Mouse (Mus musculus) c-Kit-positive CD71-negative TER-119-negative erythroid progenitor cells, embryonic 14.5 days (primary cell): ENCODE results near the gene Rhobtb3.
"Not testable (repeated sequence)": the region's sequence is repeated elsewhere in the genome, so short reads cannot be mapped to it uniquely, and the experiment has no call there.

ENCODE experiments used
- DNase-seq: peaks from one replicate; pipeline ENCODE4 v3.0.0-alpha.2; 2013; ENCODE audit warnings: low read depth

Gene Rhobtb3

DNA sequence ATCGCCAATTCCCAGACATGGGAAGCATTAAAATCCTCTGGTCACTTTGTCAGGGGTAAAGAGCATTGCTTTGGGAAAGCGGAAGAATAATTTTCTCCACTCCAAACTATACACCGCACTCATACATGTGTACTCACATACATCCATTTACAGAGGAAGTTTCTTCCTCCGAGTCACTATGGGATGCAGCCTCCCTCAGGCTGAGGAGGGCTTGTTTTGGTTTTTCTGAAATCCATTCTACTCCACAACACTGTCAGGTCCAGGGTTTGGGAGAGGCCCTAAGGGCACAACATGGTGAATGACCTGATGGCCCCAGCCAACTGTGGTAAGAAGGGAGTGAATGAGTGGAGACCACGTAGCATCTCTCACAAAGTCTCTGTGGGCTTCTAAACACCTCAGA lies 14.7 kb downstream of the Rhobtb3 start:
- DNase-seq, result not testable (repeated sequence)

DNA sequence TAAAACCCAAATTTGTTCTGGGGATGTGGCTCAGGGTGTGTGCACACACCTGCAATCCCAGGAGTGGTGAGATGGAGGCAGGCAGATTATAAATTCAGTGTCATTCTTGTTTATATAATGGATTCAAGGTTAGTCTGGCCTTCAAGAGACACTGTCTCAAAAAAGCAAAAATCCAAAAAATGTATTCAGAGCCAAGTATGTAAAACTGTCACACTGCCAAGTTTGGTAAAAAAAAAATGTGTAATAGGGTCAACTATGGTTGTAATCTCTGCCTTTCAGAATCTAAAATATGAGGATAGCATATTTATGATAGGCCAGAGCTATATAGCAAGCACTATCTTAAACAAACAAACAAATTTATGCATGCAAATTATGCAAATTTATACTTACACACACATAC lies 15.8 kb downstream of the Rhobtb3 start:
- no peak for DNase-seq

DNA sequence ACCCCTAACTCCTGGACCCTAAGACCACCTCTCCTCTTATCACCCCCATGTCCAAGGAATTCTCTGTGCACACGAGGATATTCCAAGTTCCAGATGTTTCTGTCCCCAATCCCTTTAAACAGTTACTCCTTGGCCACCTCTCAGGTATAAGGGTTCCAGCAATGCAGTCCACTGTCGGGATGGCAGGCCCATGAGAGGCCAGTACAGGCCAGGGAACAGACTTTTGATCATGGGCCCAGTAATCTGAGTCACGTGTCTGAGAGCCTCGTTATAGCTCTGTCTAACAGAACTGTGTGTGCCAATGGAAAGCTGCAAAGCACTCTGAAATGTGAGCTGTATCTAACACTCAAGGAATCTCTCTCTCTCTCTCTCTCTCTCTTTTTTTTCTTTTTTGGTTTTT lies 29.6 kb downstream of the Rhobtb3 start:
- DNase-seq, result no peak

DNA sequence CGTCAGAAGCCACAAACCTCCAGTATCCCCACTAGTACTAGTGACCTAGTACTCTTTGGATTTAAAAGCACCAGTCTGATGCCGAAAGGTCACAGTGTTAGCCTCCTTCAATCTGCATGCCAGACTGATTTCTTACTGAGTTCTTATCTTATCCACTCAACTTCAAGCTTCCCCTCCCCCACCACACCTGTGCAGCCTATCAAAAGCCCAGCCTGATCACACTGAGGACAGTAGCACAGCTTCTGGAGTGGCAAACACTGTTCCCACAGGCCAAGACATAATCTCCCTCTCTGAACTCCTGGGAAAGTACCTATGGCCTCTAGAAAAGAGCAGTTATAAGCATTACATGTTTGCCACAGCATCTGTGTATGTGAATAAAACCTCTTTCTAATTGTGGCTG lies 35.5 kb downstream of the Rhobtb3 start:
- DNase-seq, result no peak

DNA sequence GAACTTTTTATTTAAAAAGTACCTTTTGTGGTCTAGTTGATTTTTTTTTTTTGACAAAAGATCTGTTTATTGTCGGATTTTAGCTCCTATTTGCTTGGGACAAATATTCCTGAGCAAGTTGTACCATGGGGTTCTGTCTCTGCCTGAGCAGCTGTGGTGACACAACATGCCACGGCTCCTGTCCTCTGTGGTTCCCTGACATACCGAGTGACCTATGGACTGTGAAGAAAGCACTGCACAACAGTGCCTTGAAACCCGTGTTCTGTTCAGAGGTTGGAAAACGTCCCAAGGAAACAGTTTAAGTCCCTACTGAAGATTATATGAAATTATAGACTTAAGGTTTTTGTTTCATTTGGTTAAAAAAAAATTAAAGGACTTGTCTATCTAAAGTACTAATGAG lies 36.6 kb downstream of the Rhobtb3 start:
- DNase-seq, result no peak

DNA sequence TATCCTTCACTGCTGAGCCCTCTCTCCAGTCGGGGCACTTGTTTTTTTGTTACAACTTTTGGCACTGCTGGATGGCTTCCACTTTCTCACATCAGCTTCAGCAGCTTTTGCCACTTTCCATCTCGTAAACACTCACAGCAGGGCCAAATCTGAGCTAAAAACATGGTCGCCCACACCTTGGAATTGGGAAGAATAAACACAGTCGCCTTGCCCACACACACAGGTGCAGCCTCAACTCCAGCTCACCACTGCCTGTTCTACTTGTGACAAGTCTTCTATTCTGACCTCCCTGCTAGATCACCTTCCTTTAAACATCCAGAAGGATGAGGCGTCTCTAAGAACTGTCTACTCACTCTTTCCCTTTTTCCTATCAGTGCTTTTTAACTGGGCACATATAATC lies 39.1 kb downstream of the Rhobtb3 start:
- DNase-seq, result no peak

DNA sequence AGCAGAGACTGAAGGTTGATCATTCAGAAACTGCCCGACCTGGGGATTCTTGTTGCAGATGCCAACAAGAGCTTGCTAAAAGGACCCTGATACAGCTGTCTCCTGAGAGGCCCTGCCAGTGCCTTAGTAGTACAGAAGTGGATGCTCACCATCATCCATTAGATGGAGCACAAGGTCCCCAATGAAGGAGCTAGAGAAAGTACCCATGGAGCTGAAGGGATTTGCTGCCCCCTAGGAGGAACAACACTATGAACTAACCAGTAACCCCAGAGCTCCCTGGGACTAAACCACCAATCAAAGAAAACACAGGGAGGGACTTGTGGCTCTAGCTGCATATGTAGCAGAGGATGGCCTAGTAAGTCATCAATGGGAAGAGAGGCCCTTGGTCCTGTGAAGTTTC lies 42.8 kb downstream of the Rhobtb3 start:
- not testable (repeated sequence) for DNase-seq

DNA sequence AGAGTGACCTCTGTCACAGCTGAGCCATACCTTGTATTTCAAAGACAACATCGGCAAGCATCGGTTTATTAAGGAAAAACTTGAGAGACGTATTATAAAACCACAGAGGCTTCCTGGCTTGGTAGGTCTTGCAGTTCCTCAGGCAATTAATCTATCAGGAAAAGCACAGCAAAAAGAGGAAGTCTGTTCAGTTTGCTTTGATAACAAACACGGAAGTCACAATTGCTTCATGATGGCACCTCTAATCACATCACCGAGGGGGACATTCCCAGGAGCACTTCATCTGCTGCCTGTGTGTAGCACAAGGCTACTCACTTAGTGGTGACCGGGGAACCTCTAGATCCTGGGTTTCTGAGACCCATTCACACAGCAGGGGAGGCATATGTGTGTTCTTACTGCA lies 50.8 kb downstream of the Rhobtb3 start:
- DNase-seq, result no peak

DNA sequence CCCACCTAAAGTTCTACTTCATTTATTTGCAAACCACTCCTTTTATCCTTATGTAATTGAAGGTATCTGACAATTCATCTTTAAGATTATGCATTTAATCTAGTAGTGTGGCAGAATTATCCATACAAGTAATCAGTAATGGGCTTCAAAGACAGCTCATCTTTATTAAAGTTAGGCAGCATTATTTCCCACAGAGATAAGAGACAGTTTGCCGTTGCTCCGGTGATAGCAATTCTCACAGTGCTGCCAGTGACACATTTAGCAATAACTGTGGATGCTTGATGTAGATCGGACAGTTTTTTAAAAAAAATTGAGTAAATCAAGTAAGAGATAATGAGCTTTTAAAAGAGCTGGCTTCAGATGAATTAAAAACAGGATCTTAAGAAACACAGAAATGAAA lies 51.4 kb downstream of the Rhobtb3 start:
- no peak for DNase-seq

DNA sequence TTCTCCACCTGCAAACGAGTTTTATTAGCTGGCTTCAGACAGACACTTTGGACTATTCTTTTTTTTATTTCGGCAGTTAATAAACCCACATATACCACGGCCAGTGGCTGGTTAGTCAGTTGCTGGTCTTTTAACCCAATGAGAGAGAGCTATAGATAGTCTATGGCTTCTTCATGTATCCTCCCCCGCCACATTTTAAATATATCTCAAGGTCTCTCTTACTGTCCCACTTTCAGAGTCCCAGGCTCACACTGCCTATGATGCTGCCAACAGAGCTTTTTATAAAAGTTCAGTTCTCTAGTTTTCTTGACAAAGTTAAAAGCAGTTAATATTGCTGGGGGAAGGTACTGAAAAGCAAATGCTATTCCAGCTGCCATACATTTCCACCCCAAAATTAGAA lies 51.9 kb downstream of the Rhobtb3 start:
- DNase-seq, result no peak

DNA sequence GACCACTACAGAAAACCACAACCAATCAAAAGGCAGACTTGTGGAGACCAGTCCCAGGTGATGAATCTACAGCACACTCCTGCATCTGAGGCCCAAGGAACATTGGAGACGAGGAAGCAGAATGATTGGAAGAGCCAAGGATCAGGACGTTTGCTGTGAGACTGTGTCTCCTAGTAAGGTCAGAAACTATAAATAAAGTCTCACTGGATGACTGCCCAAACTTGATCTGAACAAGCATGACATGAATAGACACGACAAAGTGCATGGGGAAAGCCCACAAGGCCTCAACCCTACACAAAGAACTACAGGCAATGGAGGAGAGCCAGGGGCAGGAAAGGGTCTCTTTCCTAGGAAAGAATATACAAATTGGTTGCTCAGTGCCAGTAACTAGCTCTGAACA lies 59.9 kb downstream of the Rhobtb3 start:
- no peak for DNase-seq

DNA sequence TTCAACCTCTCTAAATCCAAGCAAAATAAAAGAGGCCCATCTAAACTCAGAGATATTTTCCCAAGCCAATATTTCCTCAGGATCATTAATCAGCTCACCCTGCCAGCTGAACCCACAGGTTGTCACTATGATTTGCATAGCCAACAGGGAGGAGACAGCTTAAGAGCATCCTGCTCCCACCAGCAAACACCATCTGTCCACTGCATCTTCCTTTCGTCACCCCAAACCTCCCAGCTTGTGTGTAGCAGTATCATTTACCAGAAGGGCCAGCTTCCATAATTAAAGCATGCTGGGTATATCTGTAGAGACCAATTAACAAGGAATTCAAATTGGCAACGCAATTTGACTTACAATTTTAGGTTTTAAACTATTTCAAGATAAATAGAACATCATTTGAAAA lies 63.2 kb downstream of the Rhobtb3 start:
- no peak for DNase-seq

DNA sequence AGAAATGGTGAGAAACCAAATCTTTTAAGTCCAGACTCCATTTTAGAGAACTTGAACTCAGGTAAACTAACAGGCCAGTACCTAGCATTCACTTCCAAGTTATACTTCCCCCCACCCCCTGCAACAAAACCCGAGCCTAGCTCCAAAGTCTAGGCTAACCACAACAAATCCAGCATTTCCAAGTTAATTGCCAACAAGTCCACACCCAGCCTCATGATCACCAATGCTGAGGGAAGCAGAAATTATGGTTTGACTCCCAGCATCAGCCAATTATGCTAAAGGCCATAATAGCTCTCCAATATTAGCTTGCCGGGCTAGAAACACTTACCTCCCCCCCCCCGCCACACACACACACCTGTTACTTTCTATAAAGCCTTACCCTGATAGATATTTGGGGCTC lies 64.0 kb downstream of the Rhobtb3 start:
- no peak for DNase-seq

DNA sequence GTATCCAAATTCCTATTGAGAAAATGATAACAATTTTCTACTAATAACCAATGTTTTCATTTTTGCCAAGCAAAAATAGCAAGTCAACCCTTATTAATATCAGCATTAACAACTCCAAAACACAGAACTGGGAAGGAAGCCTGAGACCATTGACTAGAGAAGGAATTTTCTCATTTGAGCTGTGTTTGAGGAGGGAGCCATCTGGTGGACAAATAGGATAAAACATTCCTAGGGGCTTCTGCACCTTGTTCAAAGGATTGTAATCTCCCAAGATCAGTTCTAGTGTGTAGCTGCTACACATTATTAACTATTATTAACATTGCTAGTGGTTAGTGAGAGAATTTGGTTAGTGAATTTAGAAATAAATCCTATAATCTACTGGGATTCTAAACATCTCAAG lies 65.8 kb downstream of the Rhobtb3 start:
- DNase-seq, result peak; percentile 60

DNA sequence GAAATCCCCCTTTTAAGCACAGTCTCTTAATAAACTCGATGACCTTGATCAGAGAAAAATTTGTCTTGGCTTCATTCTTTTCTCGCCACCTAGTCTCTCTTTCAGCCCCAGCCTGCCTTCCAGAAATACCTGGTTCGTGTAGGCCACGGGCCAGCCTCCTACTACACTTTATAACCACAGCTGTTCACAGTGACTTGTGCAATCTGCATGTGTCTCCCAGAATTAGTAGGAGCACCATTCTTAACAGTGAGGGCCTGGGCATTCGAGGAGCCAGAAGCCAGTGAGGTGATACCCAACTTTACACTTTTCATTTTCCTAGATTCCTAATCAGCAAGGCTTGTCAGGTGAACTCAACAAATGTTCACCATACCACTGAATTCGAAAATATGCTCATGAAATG lies 67.1 kb downstream of the Rhobtb3 start:
- no peak for DNase-seq

DNA sequence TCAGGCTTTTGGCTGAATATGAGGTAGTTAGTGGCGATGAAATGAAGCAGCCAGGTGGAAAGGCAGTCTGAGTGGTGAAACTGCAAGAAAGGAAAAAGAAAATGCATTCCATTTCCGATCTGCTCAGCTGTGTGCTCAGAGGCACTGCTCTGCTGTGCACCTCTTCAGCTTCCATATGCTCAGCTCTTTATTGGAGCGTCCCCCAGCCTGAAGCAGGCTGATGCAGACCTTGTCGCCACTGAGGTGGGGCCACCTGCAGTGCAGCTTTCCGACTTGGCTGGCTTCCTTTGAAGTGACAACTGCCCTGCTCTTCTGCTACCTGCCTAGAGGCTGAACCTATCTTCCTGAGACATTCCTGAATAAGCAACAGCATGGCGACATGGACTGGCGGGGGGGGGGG lies 67.5 kb downstream of the Rhobtb3 start:
- not testable (repeated sequence) for DNase-seq

DNA sequence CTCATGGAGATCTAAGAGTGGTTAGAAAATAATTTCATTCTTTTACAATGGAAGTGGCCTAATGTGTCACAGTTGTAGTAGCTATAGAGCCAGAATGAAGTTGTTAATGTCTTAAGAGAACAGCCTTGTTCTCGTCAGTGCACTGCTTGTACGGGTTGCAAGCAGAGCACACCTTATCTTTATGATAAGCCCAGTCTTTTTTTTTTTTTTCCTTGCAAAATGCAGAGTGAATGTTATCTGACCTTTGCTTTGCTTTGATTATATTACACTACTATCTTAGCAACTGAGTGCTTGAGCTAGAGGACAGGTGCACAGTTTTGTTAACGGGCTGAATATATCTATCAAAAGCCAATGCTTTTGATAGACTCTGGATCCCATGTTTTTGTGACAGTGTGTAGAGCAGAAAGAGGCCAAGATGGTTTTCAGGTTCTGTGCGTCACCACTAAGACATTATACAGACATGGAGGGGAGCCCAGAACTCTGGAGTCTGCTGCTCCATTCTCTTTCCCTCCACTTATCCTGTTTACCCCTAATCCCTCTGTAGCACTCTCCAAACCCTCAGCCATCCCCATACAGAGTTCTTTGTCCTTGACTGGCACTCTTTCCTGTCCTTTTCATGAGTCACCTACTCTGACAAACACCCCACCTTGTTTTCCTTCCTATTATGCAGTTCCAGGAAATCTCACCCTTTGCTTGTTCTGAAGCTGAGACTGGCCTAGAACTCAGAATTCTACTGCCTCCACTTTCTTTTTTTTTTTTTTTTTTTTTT lies 68.9 kb downstream of the Rhobtb3 start:
- DNase-seq, result no peak

DNA sequence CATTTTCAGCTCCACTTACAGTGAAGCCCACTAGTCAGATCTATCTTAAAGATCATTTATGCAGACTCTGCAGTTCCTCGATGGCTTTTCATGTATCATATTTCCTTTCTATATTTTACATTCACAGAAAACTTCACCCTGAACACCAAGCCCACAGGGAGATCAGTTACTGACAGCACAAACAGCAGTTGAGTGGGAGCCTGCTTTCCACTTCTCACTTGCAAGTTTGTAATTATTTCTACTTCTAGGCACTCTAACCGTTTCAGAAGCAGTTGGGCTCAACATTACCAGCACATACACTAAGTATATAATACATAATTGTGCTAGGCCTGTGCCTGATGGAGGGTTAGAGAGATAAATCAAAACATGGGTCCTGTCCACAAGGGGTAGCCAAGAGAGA lies 75.8 kb downstream of the Rhobtb3 start:
- DNase-seq, result no peak

DNA sequence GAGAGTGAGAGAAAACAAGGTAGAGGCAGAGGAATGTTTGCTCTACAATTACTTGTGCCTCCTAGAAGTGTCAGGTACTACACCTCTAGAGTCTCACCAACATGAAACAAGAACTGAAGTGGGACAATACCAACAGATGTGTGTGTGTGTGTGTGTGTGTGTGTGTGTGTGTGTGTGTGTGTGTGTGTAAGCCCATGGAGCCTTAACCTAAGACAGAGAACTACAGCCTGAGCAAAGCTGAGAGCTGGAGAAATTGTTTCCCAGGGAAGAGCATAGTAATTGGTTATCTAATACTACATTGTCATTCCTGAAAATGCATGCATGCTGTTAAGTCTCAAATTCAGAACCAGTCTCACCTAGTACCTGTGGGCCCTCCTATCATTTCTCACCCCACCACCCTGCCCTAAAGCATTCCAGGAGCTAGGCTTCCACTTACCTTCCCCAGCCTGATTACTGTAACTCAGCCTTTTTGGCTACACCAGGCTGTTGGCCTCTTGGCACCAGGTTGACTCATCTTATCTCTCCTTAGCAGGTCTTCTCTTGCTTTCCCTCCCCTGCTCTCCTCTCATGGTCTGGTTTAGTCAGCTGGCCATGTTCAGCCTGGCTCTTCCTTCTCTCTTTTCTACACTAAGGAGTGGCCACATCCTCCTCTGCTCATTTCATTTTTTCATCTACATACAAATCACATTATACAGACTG lies 78.1 kb downstream of the Rhobtb3 start:
- DNase-seq, result no peak

DNA sequence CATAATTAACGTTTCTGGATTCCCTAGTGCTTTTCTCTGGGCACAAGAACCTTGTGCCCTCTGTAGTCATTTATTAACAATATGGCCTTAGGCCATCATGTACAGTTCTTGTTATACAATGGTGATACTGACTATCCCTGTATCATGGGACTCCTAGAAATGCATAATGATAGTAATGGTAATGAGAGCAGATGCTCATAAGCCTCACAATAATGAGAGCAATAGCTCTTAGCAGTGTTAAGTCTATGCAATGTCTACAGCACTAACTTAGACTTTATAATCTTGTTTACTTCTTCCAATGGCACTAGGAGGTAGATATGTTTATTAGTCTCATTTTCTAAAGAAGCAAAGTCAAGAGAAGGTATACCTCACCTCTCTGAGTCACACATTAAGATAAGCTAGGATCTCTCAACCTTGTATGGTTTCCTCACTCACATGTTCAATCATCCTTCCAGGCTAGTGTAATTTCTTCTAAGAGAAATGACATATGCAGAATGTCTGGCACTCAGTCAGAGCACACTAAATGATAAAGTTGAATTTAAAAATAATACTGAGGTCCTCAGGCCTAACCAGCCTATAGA lies 84.4 kb downstream of the Rhobtb3 start:
- DNase-seq, result no peak

DNA sequence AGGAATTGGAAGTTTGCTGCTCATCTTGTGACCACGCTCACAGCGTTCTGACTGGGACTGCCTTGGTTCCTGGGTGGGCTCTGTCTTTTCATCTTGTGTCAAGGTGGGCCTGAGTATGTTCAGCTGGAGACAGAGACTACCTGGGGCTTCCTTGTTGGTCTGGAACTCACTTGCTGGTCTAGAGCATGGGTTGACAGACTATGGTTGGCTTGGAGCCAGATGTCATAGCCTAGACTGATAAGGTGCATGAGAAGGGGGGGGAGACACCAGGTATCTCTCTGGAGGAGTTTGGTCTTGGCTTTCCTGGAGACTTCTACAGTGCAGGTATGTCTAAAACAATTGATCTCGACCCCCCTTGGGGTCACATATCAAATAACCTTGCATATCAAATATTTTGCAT lies 90.6 kb downstream of the Rhobtb3 start:
- DNase-seq, result no peak

DNA sequence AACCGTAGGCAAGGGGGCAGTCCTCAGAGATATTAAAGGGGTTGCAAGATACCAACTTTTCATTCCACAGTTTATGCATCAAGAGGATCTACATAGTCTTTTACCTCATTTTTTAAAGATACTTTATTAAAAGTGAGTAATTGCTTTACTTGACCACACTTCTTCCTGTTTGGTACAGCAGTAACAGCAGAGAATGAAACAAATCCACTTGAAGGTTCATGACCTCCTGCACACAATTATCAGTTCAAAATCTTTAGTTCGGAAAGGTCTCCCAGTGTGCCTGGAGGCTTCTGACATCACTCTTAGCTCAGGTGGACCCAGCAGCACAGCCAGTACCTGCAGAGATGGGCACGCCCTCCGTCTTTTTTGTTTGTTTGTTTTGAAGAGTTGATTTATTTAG lies 91.7 kb downstream of the Rhobtb3 start:
- DNase-seq, result no peak

DNA sequence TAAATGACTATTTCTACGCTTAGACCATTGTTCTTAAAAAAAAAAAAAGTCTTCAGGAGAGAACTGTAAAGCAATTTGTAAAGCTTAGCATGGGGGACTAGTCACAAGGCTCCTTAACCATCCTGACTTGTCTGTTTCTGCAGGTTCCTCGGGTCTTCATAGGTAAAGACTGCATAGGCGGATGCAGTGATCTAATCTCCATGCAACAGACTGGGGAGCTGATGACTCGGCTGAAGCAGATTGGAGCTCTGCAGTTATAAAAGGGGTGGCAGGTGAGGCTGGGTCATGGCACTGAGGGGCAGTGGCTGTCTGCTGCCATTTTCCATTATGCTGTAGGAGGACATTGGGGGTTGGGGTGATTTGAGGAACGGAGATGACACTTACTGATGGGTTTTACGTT lies 96.7 kb downstream of the Rhobtb3 start:
- DNase-seq, result no peak
